Mouse (Mus musculus) kidney, postnatal 10 days (tissue): ENCODE results near the gene Nme9.

Experiments used
- DNase-seq: peaks from one replicate; pipeline ENCODE4 v3.0.0; 2021; ENCODE audit warnings: mixed read lengths

Gene Nme9

GRCm38 (mm10) chr9:99451161-99451560 lies at the start of gene Nme9:
Gene Nme9 (plus strand): TSS chr9:99451475.
- DNase-seq: peak; percentile 45

GRCm38 (mm10) chr9:99409280-99409679 lies 42.0 kb upstream of the Nme9 start:
- DNase-seq: no peak

GRCm38 (mm10) chr9:99411093-99411492 lies 40.2 kb upstream of the Nme9 start:
- DNase-seq: no peak

- DNase-seq: no peak
These were observed 39.5 kb upstream of the Nme9 start for GRCm38 (mm10) chr9:99411785-99412184.

- no peak for DNase-seq
These were observed 34.5 kb upstream of the Nme9 start for GRCm38 (mm10) chr9:99416809-99417208.

GRCm38 (mm10) chr9:99417288-99417846 lies 33.9 kb upstream of the Nme9 start:
- DNase-seq: peak; percentile 50

GRCm38 (mm10) chr9:99418377-99418776 lies 32.9 kb upstream of the Nme9 start:
- no peak for DNase-seq

- no peak for DNase-seq
These were observed 31.1 kb upstream of the Nme9 start for GRCm38 (mm10) chr9:99419951-99420701.

GRCm38 (mm10) chr9:99421914-99422313 lies 29.4 kb upstream of the Nme9 start:
- no peak for DNase-seq

- DNase-seq: no peak
These were observed 27.3 kb upstream of the Nme9 start for GRCm38 (mm10) chr9:99423692-99424573.

GRCm38 (mm10) chr9:99424574-99424863 lies 26.8 kb upstream of the Nme9 start:
- DNase-seq: no peak

- DNase-seq: no peak
These were observed 26.0 kb upstream of the Nme9 start for GRCm38 (mm10) chr9:99425262-99425661.

GRCm38 (mm10) chr9:99428601-99429331 lies 22.5 kb upstream of the Nme9 start:
- DNase-seq: no peak

GRCm38 (mm10) chr9:99429845-99430244 lies 21.4 kb upstream of the Nme9 start:
- DNase-seq: no peak

GRCm38 (mm10) chr9:99430806-99431205 lies 20.5 kb upstream of the Nme9 start:
- no peak for DNase-seq

GRCm38 (mm10) chr9:99431346-99431745 lies 19.9 kb upstream of the Nme9 start:
- no peak for DNase-seq

GRCm38 (mm10) chr9:99431963-99432362 lies 19.3 kb upstream of the Nme9 start:
- DNase-seq: no peak

- DNase-seq: no peak
These were observed 18.8 kb upstream of the Nme9 start for GRCm38 (mm10) chr9:99432478-99432877.

- DNase-seq: peak; percentile 32
These were observed 16.2 kb upstream of the Nme9 start for GRCm38 (mm10) chr9:99434892-99435618.

GRCm38 (mm10) chr9:99435619-99436181 lies 15.6 kb upstream of the Nme9 start:
- DNase-seq: peak; percentile 67

GRCm38 (mm10) chr9:99436182-99437030 lies 14.9 kb upstream of the Nme9 start:
- DNase-seq: peak; percentile 87
